Mouse (Mus musculus): ENCODE measurements around the gene Med21.

- TF ChIP-seq CTCF (conservative IDR thresholded peaks at IDR 0.05 in 1 of 2, IDR thresholded peaks at IDR 0.05 in 1 of 2; ENCODE audit: low read depth in 2 of 2, low read length in 2 of 2) (no peak), MXI1 (IDR thresholded peaks at IDR 0.05; ENCODE audit: low read depth, low read length) (peak; percentile 65), JUND (conservative IDR thresholded peaks at IDR 0.05; ENCODE audit: low read depth, low read length) (no peak), RCOR1 (conservative IDR thresholded peaks at IDR 0.05; ENCODE audit: low read depth, low read length) (no peak), ETS1 (conservative IDR thresholded peaks at IDR 0.05; ENCODE audit: low read depth, low read length) (peak; percentile 25), ZMIZ1 (IDR thresholded peaks at IDR 0.05; ENCODE audit: low read depth, low read length) (peak; percentile 98), CHD2 (IDR thresholded peaks at IDR 0.05; ENCODE audit: low read length) (peak; percentile 73; the same call in 1 of the 2 replicates), POLR2A (IDR thresholded peaks at IDR 0.05; ENCODE audit: low read depth, low read length) (peak; percentile 100), MAX (IDR thresholded peaks at IDR 0.05; ENCODE audit: low read length) (peak; percentile 80), USF1 (IDR thresholded peaks at IDR 0.05; ENCODE audit: low read depth, low read length) (no peak)
These were observed at the start of gene Med21, which contains the start of gene Tm7sf3 for GRCm38 (mm10) chr6:146642276-146643183.

Data from CH12.LX (cell line).